In genomic region chr11:68904375-68905137, GRCm38 (mm10) we compare ENCODE assay signal across 9 mouse cellular contexts. TPM values are rescaled to one million over a fixed set of nuclear protein-coding genes. Genes with fewer than 3 reads are reported as not detected.
A peak's percentile ranks its signal among the peaks of the same experiment; 100 is the strongest.
DNase-seq lines count a peak whose midpoint lies in the region; ATAC-seq and TF ChIP-seq lines count a peak whose summit lies in the region.
"Had no signal": no experiment of that assay in that cellular context is flagged by ENCODE, and none has a peak within 500 bp of the region (broad histone marks: within the 10 kb centered on the region; RNA-seq: fewer than 3 reads in every experiment).

No protein-coding gene starts in this region.

- H3K4me3 ChIP-seq in kidney, embryonic 16.5 days (ENCODE audit: low read length): no peak overlapping the region
- no peak overlapping the region for H3K4me3 ChIP-seq in hindbrain, postnatal 0 days (ENCODE audit: low read length)

- peak; percentile 76 for DNase-seq in kidney, adult 11 months
- peak; percentile 66 to 67 for DNase-seq in adrenal gland, adult 18-20 months (ENCODE audit: low spot score in 2 of 2)
- DNase-seq in embryo, embryonic 9.5 days (ENCODE audit: extremely low spot score): peak; percentile 74
- DNase-seq in hindbrain, postnatal 0 days (ENCODE audit: low spot score): peak; percentile 88
- DNase-seq in left cerebral cortex, postnatal 10 days (ENCODE audit: extremely low spot score in 1 of 2, low spot score in 2 of 2): peak; percentile 71 to 74
- DNase-seq in ovary, adult 18-20 months (ENCODE audit: low spot score): peak; percentile 26
- DNase-seq in thymus, postnatal 10 days (ENCODE audit: low spot score in 2 of 2): peak; percentile 45 to 74

- H3K9ac ChIP-seq in kidney, embryonic 16.5 days (replicated peaks; ENCODE audit: low read length): no peak overlapping the region
- no peak overlapping the region for H3K9ac ChIP-seq in hindbrain, postnatal 0 days (replicated peaks; ENCODE audit: low read length)

- H3K27ac ChIP-seq in kidney, embryonic 16.5 days (ENCODE audit: low read length): no peak overlapping the region
- no peak overlapping the region for H3K27ac ChIP-seq in hindbrain, postnatal 0 days

- H3K4me2 ChIP-seq in kidney, embryonic 16.5 days (replicated peaks; ENCODE audit: low read depth, low read length): no peak overlapping the region
- no peak overlapping the region for H3K4me2 ChIP-seq in hindbrain, postnatal 0 days (ENCODE audit: low read depth, low read length)

- no peaks in the 10 kb centered on the region for H3K9me3 ChIP-seq in kidney, embryonic 16.5 days (ENCODE audit: low read length)
- no peaks in the 10 kb centered on the region for H3K9me3 ChIP-seq in hindbrain, postnatal 0 days (ENCODE audit: low read length)

- peaks cover 39% of the 10 kb centered on the region for H3K36me3 ChIP-seq in kidney, embryonic 16.5 days (ENCODE audit: insufficient read depth, low read length)
- H3K36me3 ChIP-seq in hindbrain, postnatal 0 days (ENCODE audit: insufficient read depth, low read length): peaks cover 30% of the 10 kb centered on the region; the same call in 1 of the 2 replicates

- no peak for ATAC-seq in kidney, embryonic 16.5 days (ENCODE audit: low FRiP score, low TSS enrichment)
- ATAC-seq in hindbrain, postnatal 0 days: 0 out of 2 replicates have a peak, but pooled peaks have one; percentile 28

- H3K4me1 ChIP-seq in kidney, embryonic 16.5 days (ENCODE audit: insufficient read depth, low read length): peaks cover 10% of the 10 kb centered on the region
- no peaks in the 10 kb centered on the region for H3K4me1 ChIP-seq in hindbrain, postnatal 0 days (ENCODE audit: insufficient read depth, low read length)

- peak; percentile 81 for TF ChIP-seq CTCF in hindbrain, postnatal 0 days (IDR thresholded peaks at IDR 0.05; ENCODE audit: low read depth)

- 85% methylated on average over 8 of the region's 8 CpGs for WGBS in kidney, embryonic 16.5 days
- 79% methylated on average over 8 of the region's 8 CpGs for WGBS in hindbrain, postnatal 0 days

- no peaks in the 10 kb centered on the region for H3K27me3 ChIP-seq in kidney, embryonic 16.5 days (ENCODE audit: insufficient read depth, low read length)
- no peaks in the 10 kb centered on the region for H3K27me3 ChIP-seq in hindbrain, postnatal 0 days (ENCODE audit: insufficient read depth, low read length)

- intact Hi-C loops in left cerebral cortex, postnatal 10 days (cut with DNase I): loop anchor here (2.0 kb wide), 1 partner anchor 78 kb away; no protein-coding TSS in a partner anchor

RNA-seq across cellular contexts. Expression of gene Rpl26, which starts 3.2 kb away (rescaled TPM):
- polyA plus RNA-seq in kidney, embryonic 16.5 days (2015; fragmentation: Nextera tagmentation; extraction: Ambion mirVana): 897 and 905 TPM in 2 replicates
- total RNA-seq in adrenal gland, adult 18-20 months (2021): 1,000 to 10,000 TPM; 1,157 to 1,226 TPM
- total RNA-seq in hindbrain, postnatal 0 days (2014; rRNA removed): 1,103 and 1,196 TPM in 2 replicates
- polyA plus RNA-seq in hindbrain, postnatal 0 days (2015; fragmentation: Nextera tagmentation; extraction: Ambion mirVana): 608 and 621 TPM in 2 replicates
- total RNA-seq in left cerebral cortex, postnatal 10 days (2021): 100 to 1,000 TPM; 701 to 756 TPM

RNA-seq across cellular contexts. Expression of gene Rnf222, which starts 16.2 kb away (rescaled TPM):
- 0.05 and 0.17 TPM in 2 replicates for polyA plus RNA-seq in kidney, embryonic 16.5 days (2015; fragmentation: Nextera tagmentation; extraction: Ambion mirVana)
- total RNA-seq in adrenal gland, adult 18-20 months (2021): not detected
- 0.16 TPM in 1 of 2 replicates, not detected in the other for total RNA-seq in hindbrain, postnatal 0 days (2014; rRNA removed)
- not detected in 2 replicates for polyA plus RNA-seq in hindbrain, postnatal 0 days (2015; fragmentation: Nextera tagmentation; extraction: Ambion mirVana)
- not detected for total RNA-seq in left cerebral cortex, postnatal 10 days (2021)
- total RNA-seq: neutrophil, adult 5-6 weeks had no signal

RNA-seq across cellular contexts. Expression of gene Odf4, which starts 22.3 kb away (rescaled TPM):
- polyA plus RNA-seq in kidney, embryonic 16.5 days (2015; fragmentation: Nextera tagmentation; extraction: Ambion mirVana): not detected in 2 replicates
- total RNA-seq in adrenal gland, adult 18-20 months (2021): under 1 TPM in 1 of 2 experiments, not detected in 1; 0.46 TPM
- 1.3 TPM in 1 of 2 replicates, not detected in the other for total RNA-seq in hindbrain, postnatal 0 days (2014; rRNA removed)
- 0.58 and 0.88 TPM in 2 replicates for polyA plus RNA-seq in hindbrain, postnatal 0 days (2015; fragmentation: Nextera tagmentation; extraction: Ambion mirVana)
- 1 to 10 TPM in 1 of 2 experiments, under 1 TPM in 1; 0.73 to 1.2 TPM for total RNA-seq in left cerebral cortex, postnatal 10 days (2021)
- total RNA-seq: neutrophil, adult 5-6 weeks had no signal

RNA-seq across cellular contexts. Expression of gene Ndel1, which starts 32.9 kb away (rescaled TPM):
- 90.9 and 96.3 TPM in 2 replicates for polyA plus RNA-seq in kidney, embryonic 16.5 days (2015; fragmentation: Nextera tagmentation; extraction: Ambion mirVana)
- 10 to 100 TPM; 76.9 to 85.9 TPM for total RNA-seq in adrenal gland, adult 18-20 months (2021)
- total RNA-seq in hindbrain, postnatal 0 days (2014; rRNA removed): 90.6 and 96.2 TPM in 2 replicates
- polyA plus RNA-seq in hindbrain, postnatal 0 days (2015; fragmentation: Nextera tagmentation; extraction: Ambion mirVana): 101 and 105 TPM in 2 replicates
- 10 to 100 TPM; 91.6 to 95.6 TPM for total RNA-seq in left cerebral cortex, postnatal 10 days (2021)

RNA-seq across cellular contexts. Expression of gene Arhgef15, which starts 52.7 kb away (rescaled TPM):
- polyA plus RNA-seq in kidney, embryonic 16.5 days (2015; fragmentation: Nextera tagmentation; extraction: Ambion mirVana): 20.0 and 23.0 TPM in 2 replicates
- 10 to 100 TPM; 18.5 to 19.5 TPM for total RNA-seq in adrenal gland, adult 18-20 months (2021)
- total RNA-seq in hindbrain, postnatal 0 days (2014; rRNA removed): 21.2 and 45.2 TPM in 2 replicates
- polyA plus RNA-seq in hindbrain, postnatal 0 days (2015; fragmentation: Nextera tagmentation; extraction: Ambion mirVana): 25.7 and 27.5 TPM in 2 replicates
- total RNA-seq in left cerebral cortex, postnatal 10 days (2021): 10 to 100 TPM; 21.1 to 25.3 TPM
- total RNA-seq: neutrophil, adult 5-6 weeks had no signal

Comparison
In these comparisons a context has a peak if more than half of its experiments do, and no peak if none do; other contexts are left out.
1. DNase-seq: peak in every context shown above with its lines; median percentile 88 in hindbrain, postnatal 0 days; 76 in kidney, adult 11 months; 74 in embryo, embryonic 9.5 days; 72 in left cerebral cortex, postnatal 10 days; 66 in adrenal gland, adult 18-20 months; 60 in thymus, postnatal 10 days; 26 in ovary, adult 18-20 months.